In the genomic region with DNA sequence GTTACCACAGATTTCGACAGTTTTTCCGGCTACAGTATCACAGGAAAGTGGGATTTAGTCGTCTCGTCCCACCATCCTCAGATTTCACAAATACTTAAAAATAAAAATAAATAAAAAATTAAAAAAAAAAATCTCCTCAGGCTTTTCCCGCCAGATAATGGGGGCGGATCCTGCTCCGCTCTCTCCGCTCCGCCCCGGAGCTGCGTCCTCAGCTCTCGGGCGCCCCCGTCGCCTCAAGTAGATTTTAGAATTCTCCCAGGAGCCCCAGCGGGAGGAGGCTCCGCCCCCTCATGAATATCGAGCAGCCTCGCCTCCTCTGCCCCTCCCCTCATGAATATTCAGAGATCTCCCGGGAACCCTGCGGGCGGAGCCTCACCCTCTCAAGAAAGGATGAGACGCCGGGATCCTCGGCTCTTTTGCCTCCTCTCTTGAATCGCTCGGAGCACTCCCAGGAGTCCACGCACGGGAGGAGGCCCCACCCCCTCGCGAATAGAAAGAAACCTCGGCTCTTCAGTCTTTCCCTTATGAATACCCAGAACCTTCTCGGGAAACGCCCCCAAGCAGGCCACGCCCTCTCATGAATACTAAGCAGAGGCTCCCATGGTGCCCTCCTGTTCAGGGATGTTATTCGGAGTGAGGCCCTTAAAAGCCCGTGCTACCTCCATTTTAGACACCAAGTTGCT, we compare ENCODE assay signal across 7 mouse cellular contexts. TPM values are rescaled to one million over a fixed set of nuclear protein-coding genes. Genes with fewer than 3 reads are reported as not detected.
A peak's percentile ranks its signal among the peaks of the same experiment; 100 is the strongest.
DNase-seq lines count a peak whose midpoint lies in the region; ATAC-seq lines count a peak whose summit lies in the region.

TSS of gene Fbxo47 (minus strand) at position 237 of the 683 bp plus-strand sequence.

- H3K9ac ChIP-seq in embryonic facial prominence, embryonic 11.5 days (replicated peaks; ENCODE audit: low read length): peak within 1 kb of the TSS; percentile 53
- peak within 1 kb of the TSS; percentile 39 for H3K9ac ChIP-seq in midbrain, embryonic 13.5 days (replicated peaks)

- H3K4me3 ChIP-seq in embryonic facial prominence, embryonic 11.5 days (ENCODE audit: low read depth, low read length): peak within 1 kb of the TSS; percentile 46
- peak within 1 kb of the TSS; percentile 68 for H3K4me3 ChIP-seq in limb, embryonic 10.5 days
- H3K4me3 ChIP-seq in midbrain, embryonic 13.5 days (replicated peaks): peak within 1 kb of the TSS; percentile 59

- peak; percentile 98 for DNase-seq in adrenal gland, postnatal 14 days
- peak; percentile 99 for DNase-seq in embryonic facial prominence, embryonic 11.5 days (ENCODE audit: low spot score)
- peak; percentile 98 for DNase-seq in kidney, adult 11 months
- DNase-seq in limb, embryonic 10.5 days (ENCODE audit: low spot score): peak; percentile 92
- DNase-seq in spleen, adult 12 weeks (ENCODE audit: low spot score): peak; percentile 95

- no peaks in the 10 kb centered on the region for H3K4me1 ChIP-seq in embryonic facial prominence, embryonic 11.5 days (ENCODE audit: control insufficient read depth, insufficient read depth, low read length)
- no peaks in the 10 kb centered on the region; the same call in 1 of the 2 replicates for H3K4me1 ChIP-seq in limb, embryonic 10.5 days
- no peaks in the 10 kb centered on the region for H3K4me1 ChIP-seq in midbrain, embryonic 13.5 days (replicated peaks)

- no peaks in the 10 kb centered on the region for H3K27me3 ChIP-seq in embryonic facial prominence, embryonic 11.5 days (ENCODE audit: control insufficient read depth, insufficient read depth, low read length)
- H3K27me3 ChIP-seq in limb, embryonic 10.5 days (ENCODE audit: low read depth, poor library complexity, severe bottlenecking): no peaks in the 10 kb centered on the region
- no peaks in the 10 kb centered on the region for H3K27me3 ChIP-seq in midbrain, embryonic 13.5 days

- peak; percentile 93 for ATAC-seq in embryonic facial prominence, embryonic 11.5 days (replicated peaks; ENCODE audit: insufficient number of reproducible peaks, low FRiP score, low TSS enrichment, low read depth)
- ATAC-seq in granulocyte monocyte progenitor cell, adult 5-6 weeks (replicated peaks; ENCODE audit: poor library complexity, severe bottlenecking): peak; percentile 96
- ATAC-seq in midbrain, embryonic 13.5 days: peak; percentile 96

- H3K4me2 ChIP-seq in embryonic facial prominence, embryonic 11.5 days (ENCODE audit: low read depth, low read length): peak within 1 kb of the TSS; percentile 21
- H3K4me2 ChIP-seq in midbrain, embryonic 13.5 days (replicated peaks): peak within 1 kb of the TSS; percentile 63

- H3K27ac ChIP-seq in embryonic facial prominence, embryonic 11.5 days (replicated peaks; ENCODE audit: low read depth, low read length): peak within 1 kb of the TSS; percentile 54
- peak within 1 kb of the TSS; percentile 92 for H3K27ac ChIP-seq in limb, embryonic 10.5 days
- H3K27ac ChIP-seq in midbrain, embryonic 13.5 days: peak within 1 kb of the TSS; percentile 90

- H3K9me3 ChIP-seq in embryonic facial prominence, embryonic 11.5 days (replicated peaks; ENCODE audit: control insufficient read depth, low read length): no peaks in the 10 kb centered on the region
- no peaks in the 10 kb centered on the region for H3K9me3 ChIP-seq in limb, embryonic 10.5 days (replicated peaks)
- H3K9me3 ChIP-seq in midbrain, embryonic 13.5 days: no peaks in the 10 kb centered on the region

- under 1% methylated on average over 37 of the region's 37 CpGs for WGBS in embryonic facial prominence, embryonic 11.5 days
- under 1% methylated on average over 37 of the region's 37 CpGs for WGBS in limb, embryonic 10.5 days
- WGBS in midbrain, embryonic 13.5 days: under 1% methylated on average over 37 of the region's 37 CpGs

- no peaks in the 10 kb centered on the region for H3K36me3 ChIP-seq in embryonic facial prominence, embryonic 11.5 days (replicated peaks; ENCODE audit: control insufficient read depth, insufficient read depth, low read depth, low read length)
- no peaks in the 10 kb centered on the region for H3K36me3 ChIP-seq in limb, embryonic 10.5 days
- no peaks in the 10 kb centered on the region for H3K36me3 ChIP-seq in midbrain, embryonic 13.5 days

RNA-seq across cellular contexts. Expression of gene Fbxo47, which starts in this region (rescaled TPM):
- 1.0 and 1.2 TPM in 2 replicates for total RNA-seq in adrenal gland, postnatal 14 days (2021)
- 0.60 and 0.61 TPM in 2 replicates for polyA plus RNA-seq in embryonic facial prominence, embryonic 11.5 days (2014; fragmentation: Nextera tagmentation; extraction: Ambion mirVana)
- total RNA-seq in granulocyte monocyte progenitor cell, adult 5-6 weeks (2014; fragmentation: Nextera tagmentation): not detected in 2 replicates
- 2.0 and 2.2 TPM in 2 replicates for total RNA-seq in granulocyte monocyte progenitor cell, adult 5-6 weeks (2017)
- 0.50 and 0.60 TPM in 2 replicates for polyA plus RNA-seq in limb, embryonic 10.5 days (2016; fragmentation: Nextera tagmentation; extraction: Ambion mirVana)
- polyA plus RNA-seq in midbrain, embryonic 13.5 days (2015; fragmentation: Nextera tagmentation; extraction: Ambion mirVana): 0.59 and 0.74 TPM in 2 replicates

Comparison
In these comparisons a context has a peak if more than half of its experiments do, and no peak if none do; other contexts are left out.
1. Peak in every context shown above with its lines: DNase-seq, ATAC-seq, H3K4me3 ChIP-seq and H3K27ac ChIP-seq.
2. Peak in DNase-seq, ATAC-seq, H3K4me3 ChIP-seq, H3K27ac ChIP-seq, H3K9ac ChIP-seq and H3K4me2 ChIP-seq in embryonic facial prominence, embryonic 11.5 days; RNA of the gene not detected or under 1 TPM.
3. Peak in DNase-seq, H3K4me3 ChIP-seq and H3K27ac ChIP-seq in limb, embryonic 10.5 days; RNA of the gene not detected or under 1 TPM.
4. Peak in ATAC-seq, H3K4me3 ChIP-seq, H3K27ac ChIP-seq, H3K9ac ChIP-seq and H3K4me2 ChIP-seq in midbrain, embryonic 13.5 days; RNA of the gene not detected or under 1 TPM.